In genomic region chr5:3798656-3799055, GRCm38 (mm10) we compare ENCODE assay signal across 13 mouse cellular contexts. TPM values are rescaled to one million over a fixed set of nuclear protein-coding genes. Genes with fewer than 3 reads are reported as not detected.
"Had no signal": no experiment of that assay in that cellular context is flagged by ENCODE, and none has a peak within 500 bp of the region (broad histone marks: within the 10 kb centered on the region; RNA-seq: fewer than 3 reads in every experiment).

No protein-coding gene starts in this region.

RNA-seq across cellular contexts. Expression of gene Lrrd1, which starts 46.3 kb away (rescaled TPM):
- polyA plus RNA-seq: limb, embryonic 10.5 days; limb, embryonic 12.5 days; liver, embryonic 11.5 days; liver, embryonic 13.5 days; liver, embryonic 15.5 days; liver, embryonic 16.5 days; liver, postnatal 0 days; lung, postnatal 0 days; macrophage; midbrain, embryonic 10.5 days; midbrain, embryonic 12.5 days; midbrain, postnatal 0 days; neural tube, embryonic 11.5 days had no signal
